Mouse (Mus musculus) liver, adult 2 months (tissue): Measurements from ENCODE around the gene Abcd2. TPM values are rescaled to one million over a fixed set of nuclear protein-coding genes. Genes with fewer than 3 reads are reported as not detected.
A peak's percentile ranks its signal among the peaks of the same experiment; 100 is the strongest.

Experiments
- DNase-seq: peaks from one replicate; pipeline ENCODE4 v3.0.0-alpha.2; 2011; ENCODE audit warnings: low read depth, low spot score; ENCODE audit errors: extremely low read depth
- H3K27ac ChIP-seq: fragments of 200-500 bp; replicated peaks from 2 replicates; pipeline ENCODE4 v1.5.1; 2012; ENCODE audit warnings: low read depth, mild to moderate bottlenecking, control low read depth, inconsistent platforms, low read length; ENCODE audit not compliant: insufficient read depth
- H3K27me3 ChIP-seq: fragments of 200-500 bp; 2 replicates; pipeline ENCODE4 v1.6.1; 2012; ENCODE audit warnings: mild to moderate bottlenecking, moderate library complexity, low read length, inconsistent platforms; ENCODE audit not compliant: control insufficient read depth, insufficient read depth
- H3K36me3 ChIP-seq: fragments of 200-500 bp; 2 replicates; pipeline ENCODE4 v1.6.1; 2012; ENCODE audit warnings: low read length, inconsistent platforms; ENCODE audit not compliant: control insufficient read depth, insufficient read depth
- H3K4me1 ChIP-seq: fragments of 200-500 bp; 2 replicates; pipeline ENCODE4 v1.6.1; 2011; ENCODE audit warnings: low read length; ENCODE audit not compliant: control insufficient read depth, insufficient read depth
- H3K4me3 ChIP-seq: fragments of 200-500 bp; 2 replicates; pipeline ENCODE4 v1.5.1; 2011; ENCODE audit warnings: low read depth, mild to moderate bottlenecking, control low read depth, low read length, moderate library complexity; ENCODE audit not compliant: insufficient read depth
- H3K79me2 ChIP-seq: fragments of 200-500 bp; 2 replicates; pipeline ENCODE4 v1.6.1; 2012; ENCODE audit warnings: inconsistent platforms, mild to moderate bottlenecking, low read length, moderate library complexity; ENCODE audit not compliant: control insufficient read depth, insufficient read depth
- H3K9ac ChIP-seq: fragments of 200-500 bp; 2 replicates; pipeline ENCODE4 v1.6.1; 2012; ENCODE audit warnings: low read depth, mild to moderate bottlenecking, control low read depth, inconsistent platforms, low read length
- CTCF ChIP-seq: fragments of 200-500 bp; IDR thresholded peaks from 2 replicates; pipeline ENCODE4 v1.5.1; 2011; ENCODE audit warnings: low read depth, low read length, control low read depth
- POLR2A ChIP-seq: fragments of 200-500 bp; IDR thresholded peaks from 2 replicates; pipeline ENCODE4 v1.6.1; 2011; ENCODE audit warnings: low read length, control low read depth; ENCODE audit not compliant: insufficient read depth; ENCODE audit errors: extremely low read depth
- WGBS: fragments of 180-500 bp; shearing (Covaris S2); methylation state at CpG from one replicate; pipeline ENCODE4 v1.1.7; 2018; 5-methylcytosine and 5-hydroxymethylcytosine counted together
- polyA plus RNA-seq: library from polyadenylated mRNA; depleted of rRNA; stranded (reverse); fragments of >200 nt; gene quantifications from 2 replicates; pipeline ENCODE4 v1.2.3, GENCODE M21; 2012
- total RNA-seq: library from RNA; depleted of rRNA; stranded (reverse); fragments of >200 nt; gene quantifications from 2 replicates; pipeline ENCODE4 v1.2.3, GENCODE M21; 2014

Gene Abcd2
- total and polyA plus RNA-seq, 2 experiments: 5.6 to 42.0 TPM

GRCm38 (mm10) chr15:91200833-91201232, 9.2 kb upstream of the Abcd2 start:
- no peak for DNase-seq
- Histone ChIP-seq H3K4me3 (no peak overlapping the region), H3K79me2 (no peaks in the 10 kb centered on the region), H3K4me1 (peaks cover 14% of the 10 kb centered on the region), H3K9ac (no peak overlapping the region), H3K36me3 (no peaks in the 10 kb centered on the region), H3K27ac (no peak overlapping the region), H3K27me3 (no peaks in the 10 kb centered on the region)
- TF ChIP-seq POLR2A (no peak), CTCF (no peak)
- WGBS: 34% methylated on average over 1 of the region's 1 CpGs

- Histone ChIP-seq H3K79me2 (no peaks in the 10 kb centered on the region), H3K4me1 (peaks cover 10% of the 10 kb centered on the region; the same call in 1 of the 2 replicates), H3K27me3 (no peaks in the 10 kb centered on the region), H3K27ac (no peak within 1 kb of the TSS), H3K9ac (no peak within 1 kb of the TSS), H3K4me3 (no peak within 1 kb of the TSS), H3K36me3 (no peaks in the 10 kb centered on the region)
- no peak for DNase-seq
- WGBS: 94% methylated on average over 30 of the region's 30 CpGs
- TF ChIP-seq POLR2A (no peak), CTCF (no peak)
These were observed 7.8 kb upstream of the Abcd2 start, which contains the start of gene CN725425 for GRCm38 (mm10) chr15:91199256-91199905. Gene CN725425, plus strand, starts transcription at chr15:91199494.

- H3K4me3 ChIP-seq: peak overlapping the region; percentile 66
- H3K36me3 ChIP-seq: no peaks in the 10 kb centered on the region
- DNase-seq: peak; percentile 43
- 8% methylated on average over 7 of the region's 7 CpGs for WGBS
- H3K27ac ChIP-seq: peak overlapping the region; percentile 76
- peak overlapping the region; percentile 66 for H3K9ac ChIP-seq
- H3K79me2 ChIP-seq: no peaks in the 10 kb centered on the region
- H3K4me1 ChIP-seq: peaks cover 10% of the 10 kb centered on the region
- no peaks in the 10 kb centered on the region for H3K27me3 ChIP-seq
- TF ChIP-seq POLR2A (no peak), CTCF (no peak)
These were observed 612 bp upstream of the Abcd2 start for GRCm38 (mm10) chr15:91192223-91192598.

- peaks cover 10% of the 10 kb centered on the region for H3K4me1 ChIP-seq
- peak overlapping the region; percentile 55 for H3K4me3 ChIP-seq
- no peaks in the 10 kb centered on the region for H3K36me3 ChIP-seq
- peak overlapping the region; percentile 42 for H3K9ac ChIP-seq
- H3K27ac ChIP-seq: peak overlapping the region; percentile 29; the same call in 1 of the 2 replicates
- TF ChIP-seq CTCF (no peak), POLR2A (no peak)
- H3K79me2 ChIP-seq: no peaks in the 10 kb centered on the region
- DNase-seq: peak; percentile 87
- 15% methylated on average over 17 of the region's 17 CpGs for WGBS
- H3K27me3 ChIP-seq: no peaks in the 10 kb centered on the region
These were observed 936 bp downstream of the Abcd2 start for GRCm38 (mm10) chr15:91190519-91191207.

- Histone ChIP-seq H3K79me2 (no peaks in the 10 kb centered on the region), H3K9ac (no peak overlapping the region), H3K27me3 (no peaks in the 10 kb centered on the region), H3K36me3 (no peaks in the 10 kb centered on the region), H3K4me1 (peaks cover 10% of the 10 kb centered on the region), H3K4me3 (peak overlapping the region; percentile 55; the same call in 1 of the 2 replicates), H3K27ac (no peak overlapping the region)
- TF ChIP-seq CTCF: no peak
- TF ChIP-seq POLR2A: no peak
- DNase-seq: peak; percentile 55
- 15% methylated on average over 4 of the region's 4 CpGs for WGBS
These were observed 1.6 kb downstream of the Abcd2 start for GRCm38 (mm10) chr15:91190026-91190425.

- DNase-seq: no peak
- no peaks in the 10 kb centered on the region for H3K36me3 ChIP-seq
- H3K27ac ChIP-seq: no peak overlapping the region
- H3K4me1 ChIP-seq: peaks cover 10% of the 10 kb centered on the region
- 92% methylated on average over 6 of the region's 6 CpGs for WGBS
- H3K4me3 ChIP-seq: no peak overlapping the region
- no peaks in the 10 kb centered on the region for H3K79me2 ChIP-seq
- no peak for TF ChIP-seq POLR2A
- TF ChIP-seq CTCF: no peak
- H3K27me3 ChIP-seq: no peaks in the 10 kb centered on the region
- no peak overlapping the region for H3K9ac ChIP-seq
These were observed 5.2 kb downstream of the Abcd2 start for GRCm38 (mm10) chr15:91186358-91186757.
